Mouse (Mus musculus) granulocyte monocyte progenitor cell, adult 5-6 weeks (primary cell): ENCODE data around the gene Gdf2. TPM values are rescaled to one million over a fixed set of nuclear protein-coding genes. Genes with fewer than 3 reads are reported as not detected.

Source experiments
- ATAC-seq: replicated peaks from 2 replicates; pipeline ENCODE4 v1.8.0; 2016; ENCODE audit warnings: mild to moderate bottlenecking, moderate TSS enrichment, inconsistent platforms; ENCODE audit not compliant: poor library complexity, severe bottlenecking
- total RNA-seq, 2 experiments: library from RNA; stranded (forward) in 1 of 2; stranded (reverse) in 1 of 2; fragments of 200-712, 200-1000 nt in 1 of 2; fragments of >200 nt in 1 of 2; fragmentation: Nextera tagmentation in 1 of 2; gene quantifications; 2 replicates each; pipeline ENCODE4 v1.2.3; 2014 to 2017

Gene Gdf2
- total RNA-seq, 2 experiments from 2014 or later = not detected

GRCm38 (mm10) chr14:33953761-33954160, 12.9 kb downstream of the Gdf2 start, which contains the start of gene Rbp3:
Gene Rbp3, plus strand, starts transcription at chr14:33954003.
- ATAC-seq = no peak

DNA sequence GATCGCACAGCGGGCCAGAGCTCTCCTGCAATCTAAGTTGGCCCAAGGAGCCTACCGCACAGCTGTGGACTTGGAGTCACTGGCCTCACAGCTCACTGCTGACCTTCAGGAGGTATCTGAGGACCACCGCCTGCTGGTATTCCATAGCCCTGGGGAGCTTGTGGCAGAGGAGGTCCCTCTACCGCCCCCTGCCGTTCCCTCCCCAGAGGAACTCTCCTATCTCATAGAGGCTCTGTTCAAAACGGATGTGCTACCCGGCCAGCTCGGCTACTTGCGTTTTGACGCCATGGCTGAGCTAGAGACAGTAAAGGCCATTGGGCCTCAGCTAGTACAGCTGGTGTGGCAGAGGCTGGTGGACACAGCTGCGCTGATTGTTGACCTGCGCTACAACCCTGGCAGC, 15.2 kb downstream of the Gdf2 start:
- ATAC-seq = no peak

DNA sequence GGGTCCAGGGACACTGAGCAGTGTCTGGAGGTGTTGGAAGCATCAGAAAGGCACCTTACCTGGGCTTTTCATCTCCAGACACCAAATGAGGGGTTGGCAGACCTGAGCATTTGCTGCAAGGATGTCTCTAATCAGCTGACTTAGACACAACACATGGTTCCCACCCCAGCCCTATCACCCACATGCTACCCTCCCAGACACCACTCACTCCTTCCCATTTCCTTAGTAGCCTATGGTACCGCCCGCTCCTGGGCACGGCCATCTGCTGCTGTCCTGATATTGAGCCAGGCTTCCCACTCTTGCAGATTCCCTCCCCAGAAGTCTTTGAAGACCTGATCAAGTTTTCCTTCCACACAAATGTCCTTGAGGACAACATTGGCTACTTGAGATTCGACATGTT, 17.3 kb downstream of the Gdf2 start:
- ATAC-seq = no peak

- no peak for ATAC-seq
These were observed 18.0 kb downstream of the Gdf2 start for GRCm38 (mm10) chr14:33958841-33959240.

DNA sequence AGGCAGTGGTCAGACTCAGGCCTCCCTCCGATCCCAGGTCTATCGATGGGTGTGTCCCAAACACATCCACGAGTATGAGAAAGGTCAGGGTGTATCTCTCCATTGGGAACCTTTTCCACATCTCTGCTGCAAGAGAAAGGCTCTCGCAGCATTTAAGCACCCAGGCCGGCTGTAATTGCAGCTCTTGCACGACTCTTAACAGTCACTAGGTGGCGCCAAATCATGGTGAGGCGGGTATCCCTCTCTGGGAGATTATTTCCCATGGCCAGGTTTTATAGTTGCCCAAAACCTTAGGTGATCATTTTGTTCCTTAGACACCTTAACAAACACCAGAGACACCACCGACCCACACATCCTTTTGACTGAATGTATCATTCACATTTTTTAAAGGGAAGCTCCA, 18.5 kb downstream of the Gdf2 start:
- peak; percentile 35 for ATAC-seq

GRCm38 (mm10) chr14:33965675-33966074, 24.8 kb downstream of the Gdf2 start:
- no peak for ATAC-seq

GRCm38 (mm10) chr14:33972679-33973078, 31.8 kb downstream of the Gdf2 start:
- ATAC-seq = no peak

GRCm38 (mm10) chr14:33974752-33975151, 33.9 kb downstream of the Gdf2 start:
- ATAC-seq = no peak

GRCm38 (mm10) chr14:33977748-33978147, 36.9 kb downstream of the Gdf2 start:
- ATAC-seq = no peak

DNA sequence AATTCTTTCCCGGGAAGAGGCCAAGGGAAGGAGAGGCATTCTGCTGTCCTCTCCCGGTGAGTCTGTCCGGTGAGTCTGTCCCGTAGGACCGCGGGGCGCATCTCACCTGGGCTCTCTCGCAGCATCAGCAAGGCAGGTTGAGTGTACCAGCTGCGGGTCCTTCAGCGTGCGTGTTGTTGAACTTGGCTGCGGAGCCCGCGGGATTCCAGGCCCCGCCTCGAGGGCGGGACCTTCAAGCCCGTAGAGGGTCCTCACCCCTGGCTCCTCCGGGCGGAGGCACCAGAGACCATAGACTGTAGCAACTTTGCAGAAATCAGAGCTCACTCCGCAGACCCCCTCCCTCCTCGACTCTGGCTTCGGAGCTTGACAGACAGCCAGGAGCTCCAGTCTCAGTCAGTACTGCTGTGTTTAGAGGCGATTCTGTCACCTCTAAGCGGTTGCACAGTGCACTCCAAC, 37.8 kb downstream of the Gdf2 start, which contains the start of gene Zfp488:
Gene Zfp488, minus strand, starts transcription at position 161 of the 456 bp plus-strand sequence.
- no peak for ATAC-seq

DNA sequence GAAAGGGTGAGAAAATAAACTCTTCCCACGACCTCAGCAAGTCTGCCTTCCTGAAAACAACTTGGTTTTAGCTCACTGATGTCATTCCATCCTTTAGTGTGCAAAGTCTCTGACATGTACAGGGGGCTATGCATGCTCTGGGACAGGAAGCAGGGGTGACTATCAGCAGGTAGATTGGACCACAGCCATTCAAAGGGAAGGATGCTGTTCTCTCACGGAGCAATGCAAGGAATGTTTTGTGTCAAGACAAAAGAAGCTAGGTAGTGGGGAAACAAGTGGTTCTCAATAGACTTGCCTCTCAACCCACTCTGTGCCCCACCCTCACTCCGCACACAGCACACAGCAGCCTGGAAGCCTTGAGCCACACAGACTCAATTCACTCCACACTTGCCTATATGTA, 48.4 kb downstream of the Gdf2 start:
- no peak for ATAC-seq

DNA sequence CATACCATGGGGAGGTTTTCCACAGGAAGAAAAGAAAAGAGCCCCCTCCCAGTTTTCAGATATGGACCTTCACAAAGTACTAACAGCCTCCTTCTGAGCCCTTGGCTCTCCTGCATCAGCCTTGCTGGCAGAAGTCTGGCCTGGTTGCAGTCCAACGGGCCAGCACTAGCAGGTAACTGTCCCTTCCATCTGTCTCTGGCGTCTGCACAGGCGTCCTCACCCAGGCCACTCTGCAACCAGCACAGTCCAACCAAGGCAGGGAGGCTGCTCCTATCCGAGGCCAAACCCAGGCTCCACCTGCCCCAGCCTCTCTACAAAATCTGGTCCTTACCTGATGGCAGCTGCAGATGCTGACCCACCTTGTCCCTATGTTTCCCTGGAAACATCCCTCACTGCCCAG, 51.1 kb downstream of the Gdf2 start:
- ATAC-seq = no peak

DNA sequence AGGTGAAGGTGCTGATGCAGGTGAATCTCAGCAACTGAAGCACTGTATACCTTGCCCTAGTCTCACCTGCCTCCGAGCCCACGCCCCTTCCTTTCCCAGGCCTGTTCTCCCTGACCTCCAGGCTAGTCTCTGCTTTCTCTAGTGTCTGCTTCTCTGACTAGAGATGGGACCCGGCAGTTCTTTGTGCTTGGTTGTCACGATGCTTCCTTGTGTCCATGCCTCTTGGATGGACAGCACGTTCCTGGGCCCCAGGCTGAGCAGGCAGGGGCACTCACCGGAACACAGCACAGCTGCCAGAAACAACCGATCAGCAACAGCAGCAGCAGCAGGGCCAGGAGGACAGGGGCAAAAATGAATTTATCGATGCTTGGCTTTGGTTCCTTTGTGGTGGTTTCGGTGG, 52.2 kb downstream of the Gdf2 start:
- no peak for ATAC-seq

GRCm38 (mm10) chr14:33993521-33994289, 52.9 kb downstream of the Gdf2 start:
- ATAC-seq = no peak

Other genes starting within 250 kb of the Gdf2 start
- not detected in 2 replicates for gene Gdf10, start 17.5 kb upstream of the Gdf2 start, total RNA-seq (2014; fragmentation: Nextera tagmentation)
- gene Gdf10, start 17.5 kb upstream of the Gdf2 start, total RNA-seq (2017) = not detected in 2 replicates
- not detected in 2 replicates for gene Rbp3, start 13.0 kb downstream of the Gdf2 start, total RNA-seq (2014; fragmentation: Nextera tagmentation)
- gene Rbp3, start 13.0 kb downstream of the Gdf2 start, total RNA-seq (2017) = not detected in 2 replicates
- not detected in 2 replicates for gene Zfp488, start 37.7 kb downstream of the Gdf2 start, total RNA-seq (2014; fragmentation: Nextera tagmentation)
- gene Zfp488, start 37.7 kb downstream of the Gdf2 start, total RNA-seq (2017) = not detected in 2 replicates
- gene Gm30083, start 74.1 kb downstream of the Gdf2 start, total RNA-seq (2014; fragmentation: Nextera tagmentation) = not detected in 2 replicates
- not detected in 2 replicates for gene Gm30083, start 74.1 kb downstream of the Gdf2 start, total RNA-seq (2017)
- gene Gm5460, start 75.7 kb downstream of the Gdf2 start, total RNA-seq (2014; fragmentation: Nextera tagmentation) = not detected in 2 replicates
- gene Gm5460, start 75.7 kb downstream of the Gdf2 start, total RNA-seq (2017) = not detected in 2 replicates
- not detected in 2 replicates for gene Antxrl, start 111.7 kb downstream of the Gdf2 start, total RNA-seq (2014; fragmentation: Nextera tagmentation)
- not detected in 2 replicates for gene Antxrl, start 111.7 kb downstream of the Gdf2 start, total RNA-seq (2017)
- gene Anxa8, start 144.9 kb downstream of the Gdf2 start, total RNA-seq (2014; fragmentation: Nextera tagmentation) = not detected in 2 replicates
- not detected in 2 replicates for gene Anxa8, start 144.9 kb downstream of the Gdf2 start, total RNA-seq (2017)
- not detected in 2 replicates for gene A630023A22Rik, start 161.7 kb downstream of the Gdf2 start, total RNA-seq (2014; fragmentation: Nextera tagmentation)
- not detected in 2 replicates for gene A630023A22Rik, start 161.7 kb downstream of the Gdf2 start, total RNA-seq (2017)
- gene Npy4r, start 211.4 kb downstream of the Gdf2 start, total RNA-seq (2014; fragmentation: Nextera tagmentation) = not detected in 2 replicates
- not detected in 2 replicates for gene Npy4r, start 211.4 kb downstream of the Gdf2 start, total RNA-seq (2017)